8 mouse cellular contexts compared by ENCODE assay signal in genomic region chr4:140562461-140563178, GRCm38 (mm10).
DNase-seq lines count a peak whose midpoint lies in the region; ATAC-seq lines count a peak whose summit lies in the region.

No protein-coding gene starts in this region.

- WGBS in hindbrain, embryonic 14.5 days, result 70% methylated on average over 10 of the region's 10 CpGs
- WGBS in hindbrain, embryonic 10.5 days, result 88% methylated on average over 10 of the region's 10 CpGs

- H3K27ac ChIP-seq in hindbrain, embryonic 14.5 days, result no peak overlapping the region
- no peak overlapping the region for H3K27ac ChIP-seq in hindbrain, embryonic 10.5 days

- H3K27me3 ChIP-seq in hindbrain, embryonic 14.5 days (ENCODE audit: control insufficient read depth, insufficient read depth, low read length), result no peaks in the 10 kb centered on the region
- H3K27me3 ChIP-seq in hindbrain, embryonic 10.5 days (ENCODE audit: insufficient read depth, poor library complexity, severe bottlenecking), result no peaks in the 10 kb centered on the region

- no peak overlapping the region for H3K4me3 ChIP-seq in hindbrain, embryonic 14.5 days (replicated peaks; ENCODE audit: low read length)
- no peak overlapping the region for H3K4me3 ChIP-seq in hindbrain, embryonic 10.5 days

- no peak overlapping the region for H3K4me2 ChIP-seq in hindbrain, embryonic 14.5 days (replicated peaks)

- H3K9me3 ChIP-seq in hindbrain, embryonic 14.5 days (ENCODE audit: control insufficient read depth, low read length), result peaks cover 4% of the 10 kb centered on the region; the same call in 1 of the 2 replicates
- peaks cover 27% of the 10 kb centered on the region for H3K9me3 ChIP-seq in hindbrain, embryonic 10.5 days

- no peaks in the 10 kb centered on the region for H3K4me1 ChIP-seq in hindbrain, embryonic 14.5 days (replicated peaks; ENCODE audit: control insufficient read depth, insufficient read depth, low read length)
- H3K4me1 ChIP-seq in hindbrain, embryonic 10.5 days (replicated peaks), result 0 out of 2 replicates have a peak, but pooled peaks cover 4% of the 10 kb centered on the region

- H3K36me3 ChIP-seq in hindbrain, embryonic 14.5 days (replicated peaks; ENCODE audit: control insufficient read depth, insufficient read depth), result peaks cover 82% of the 10 kb centered on the region
- H3K36me3 ChIP-seq in hindbrain, embryonic 10.5 days, result peaks cover 98% of the 10 kb centered on the region

- intact Hi-C loops in left cerebral cortex, postnatal 36 days (cut with DNase I), result no loop called here

- H3K9ac ChIP-seq in hindbrain, embryonic 14.5 days, result no peak overlapping the region

- DNase-seq in adrenal gland, postnatal 14 days, result peak; percentile 41
- no peak for DNase-seq in adrenal gland, adult 2 months
- peak; percentile 79 for DNase-seq in hindbrain, embryonic 14.5 days (ENCODE audit: low spot score)
- DNase-seq in hindbrain, embryonic 10.5 days (ENCODE audit: low spot score), result no peak
- DNase-seq in urinary bladder, postnatal 25 days (ENCODE audit: low spot score), result peak; percentile 22
- no peak for DNase-seq in urinary bladder, adult 2 months (ENCODE audit: low spot score)
- DNase-seq in retina, embryonic 14.5 days (ENCODE audit: low spot score), result no peak
- DNase-seq in left cerebral cortex, postnatal 36 days (ENCODE audit: low spot score in 2 of 2), result no peak

- ATAC-seq in hindbrain, embryonic 14.5 days (ENCODE audit: low FRiP score), result peak; percentile 82

Comparison
In these comparisons a context has a peak if more than half of its experiments do, and no peak if none do; other contexts are left out.
1. DNase-seq: peak in adrenal gland, postnatal 14 days (single experiment), hindbrain, embryonic 14.5 days (single experiment) and urinary bladder, postnatal 25 days (single experiment); none in adrenal gland, adult 2 months (single experiment), hindbrain, embryonic 10.5 days (single experiment), urinary bladder, adult 2 months (single experiment), retina, embryonic 14.5 days (single experiment) and left cerebral cortex, postnatal 36 days (0 of 2).